Mouse (Mus musculus) gonadal fat pad, adult 2 months (tissue): ENCODE measurements around the gene Bcl11a. TPM values are rescaled to one million over a fixed set of nuclear protein-coding genes. Genes with fewer than 3 reads are reported as not detected.

Experiments used
- DNase-seq: peaks from one replicate; pipeline ENCODE4 v3.0.0-alpha.2; 2012; ENCODE audit warnings: low read depth
- polyA plus RNA-seq: library from polyadenylated mRNA; depleted of rRNA; stranded (reverse); fragments of >200 nt; gene quantifications from 2 replicates; pipeline ENCODE4 v1.2.3, GENCODE M21; 2012

Gene Bcl11a
- polyA plus RNA-seq, 1 experiment = 0.14 TPM

DNA sequence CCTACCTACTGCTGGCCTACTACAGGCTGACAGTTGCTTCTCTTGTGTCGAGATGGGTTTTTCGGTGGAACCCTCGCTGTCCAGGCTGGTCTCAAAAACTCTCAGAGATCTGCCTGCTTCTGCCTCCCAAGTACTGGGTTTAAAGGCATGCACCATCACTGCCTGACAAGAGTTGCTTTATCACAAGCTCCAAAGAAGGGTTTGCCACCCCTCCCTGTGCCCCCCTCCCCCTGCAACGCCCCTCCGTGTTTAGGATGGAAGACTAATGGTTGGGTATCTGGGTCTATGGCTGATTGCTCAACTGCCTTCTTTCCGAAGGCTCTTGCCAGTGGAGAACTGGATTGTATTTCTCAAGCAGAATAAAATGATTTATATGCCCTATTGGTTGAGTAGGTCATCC is 54.5 kb downstream of the Bcl11a start:
- no peak for DNase-seq

DNA sequence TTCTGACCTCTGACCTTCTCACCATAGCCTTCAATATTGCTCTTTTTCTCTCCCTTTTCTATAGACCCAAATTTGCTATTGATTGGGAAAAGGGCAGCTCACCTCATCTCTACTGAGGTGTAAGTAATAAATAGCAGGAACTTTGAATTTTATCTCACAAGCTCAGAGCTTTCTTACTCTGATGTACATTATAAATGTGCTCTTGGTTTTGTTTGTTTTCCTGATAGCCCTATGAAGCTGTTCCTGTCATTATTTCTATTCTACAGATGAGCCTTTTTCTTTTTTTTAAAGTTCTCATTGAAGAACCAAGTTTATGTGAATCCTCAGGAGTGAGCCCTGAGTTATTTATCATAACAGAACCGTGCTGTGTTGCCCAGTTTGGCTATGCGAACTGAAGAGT is 55.0 kb downstream of the Bcl11a start:
- no peak for DNase-seq

DNA sequence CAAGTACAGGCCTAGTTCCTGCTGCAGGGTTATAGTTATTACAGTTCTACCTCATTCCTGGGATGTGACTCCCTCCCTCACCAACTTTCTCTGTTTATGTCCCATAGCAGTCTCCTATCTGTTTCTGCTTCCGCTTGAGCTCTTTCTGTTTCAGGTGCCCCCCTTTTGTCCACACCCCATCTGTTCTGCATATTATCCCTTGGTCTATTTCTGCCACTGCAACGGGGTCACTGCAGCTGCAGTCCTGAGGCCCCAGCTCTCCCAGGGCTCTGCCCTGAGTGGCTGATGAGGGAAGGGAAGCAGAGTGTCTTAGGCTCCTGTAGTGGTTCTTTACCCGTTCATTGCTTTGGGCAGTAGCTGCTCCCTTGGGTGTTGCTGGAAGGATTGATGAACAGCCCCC is 55.6 kb downstream of the Bcl11a start:
- no peak for DNase-seq

DNA sequence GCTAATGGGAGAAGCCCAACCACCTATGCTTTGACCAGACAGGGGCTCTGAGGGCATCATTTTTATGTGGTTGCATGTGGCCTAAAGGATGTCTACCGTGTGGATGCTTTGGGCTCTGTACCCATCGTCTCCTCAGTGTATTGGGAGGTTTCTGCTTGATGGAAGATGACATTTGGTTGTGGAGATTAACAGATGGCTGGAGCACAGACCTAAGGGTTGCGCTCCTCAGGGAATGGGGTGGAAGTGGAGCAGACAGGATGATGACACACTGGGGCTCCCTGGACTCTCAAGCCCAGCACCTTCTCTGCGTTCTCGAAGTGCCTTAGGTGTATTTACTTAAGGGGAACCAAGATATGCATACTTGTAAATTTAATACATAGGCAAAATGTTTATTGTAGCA is 56.1 kb downstream of the Bcl11a start:
- no peak for DNase-seq

DNA sequence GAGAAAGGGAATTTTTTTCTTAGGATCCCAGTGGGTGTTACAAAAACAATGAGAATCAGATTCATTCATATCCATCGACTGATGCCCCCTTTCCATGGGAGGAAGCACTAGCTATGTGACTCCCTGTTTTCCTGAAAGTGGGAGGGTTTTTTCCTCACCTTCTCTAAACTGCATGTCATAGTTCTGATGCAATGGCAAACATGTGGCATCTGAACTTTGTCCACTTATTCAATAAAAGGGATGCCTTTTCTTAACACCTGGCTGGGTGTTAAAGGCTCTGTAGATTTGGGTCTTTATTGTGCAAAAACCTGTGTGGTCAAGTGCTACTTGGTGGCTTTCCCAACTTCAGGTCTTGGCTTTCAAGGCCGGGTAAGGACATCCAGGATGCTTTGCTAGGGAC is 57.4 kb downstream of the Bcl11a start:
- DNase-seq = no peak

DNA sequence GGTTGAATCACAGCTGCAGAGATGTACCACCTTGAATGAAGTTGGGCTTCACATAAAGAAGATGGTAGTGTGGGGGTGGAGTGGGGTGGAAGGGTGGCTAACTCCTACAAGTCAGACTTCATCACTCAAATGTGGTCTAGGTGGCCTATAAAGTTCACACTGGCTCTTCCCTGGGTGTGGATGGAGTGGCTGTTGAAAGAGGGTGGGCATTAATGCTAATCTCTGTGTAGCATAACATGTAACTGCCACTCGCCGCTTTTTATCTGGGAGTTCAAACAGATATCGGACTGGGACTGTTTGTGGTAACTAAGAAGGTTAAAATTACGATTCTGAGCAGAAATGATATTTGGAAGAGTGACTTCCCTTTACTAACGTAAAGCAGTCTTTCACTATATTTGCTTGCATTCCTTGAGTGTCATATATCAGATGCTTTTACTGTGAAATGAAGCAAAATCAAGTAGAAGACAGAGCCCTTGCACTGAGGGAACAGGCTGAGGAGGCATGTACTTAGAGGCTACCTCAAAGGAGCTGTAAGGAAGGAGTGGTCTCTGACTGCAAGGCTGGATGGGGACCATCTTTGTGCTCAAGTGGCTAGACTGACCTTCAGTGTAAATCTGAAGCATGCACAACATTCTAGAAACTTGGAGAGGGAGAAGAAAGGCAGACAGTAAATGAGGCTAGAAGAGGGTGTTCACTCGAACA is 58.4 kb downstream of the Bcl11a start:
- no peak for DNase-seq

DNA sequence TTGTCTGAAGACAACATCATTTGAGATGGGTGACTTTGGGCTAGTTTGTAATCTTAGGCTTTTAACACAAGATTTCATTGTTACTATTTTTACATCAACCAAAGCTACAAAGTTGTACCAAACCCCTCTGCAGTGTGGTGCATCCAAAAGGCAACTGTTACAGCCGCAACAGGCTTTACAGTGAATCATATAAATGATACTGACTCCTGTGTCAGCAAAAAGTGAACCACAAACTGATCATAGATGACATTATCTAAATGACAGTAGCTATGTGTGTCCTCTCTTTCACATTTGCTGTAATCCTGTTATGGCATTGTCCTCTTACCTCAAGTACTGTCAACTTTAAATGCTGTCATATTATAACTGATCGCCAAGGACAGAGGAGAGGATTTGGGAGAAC is 60.0 kb downstream of the Bcl11a start:
- DNase-seq = no peak

DNA sequence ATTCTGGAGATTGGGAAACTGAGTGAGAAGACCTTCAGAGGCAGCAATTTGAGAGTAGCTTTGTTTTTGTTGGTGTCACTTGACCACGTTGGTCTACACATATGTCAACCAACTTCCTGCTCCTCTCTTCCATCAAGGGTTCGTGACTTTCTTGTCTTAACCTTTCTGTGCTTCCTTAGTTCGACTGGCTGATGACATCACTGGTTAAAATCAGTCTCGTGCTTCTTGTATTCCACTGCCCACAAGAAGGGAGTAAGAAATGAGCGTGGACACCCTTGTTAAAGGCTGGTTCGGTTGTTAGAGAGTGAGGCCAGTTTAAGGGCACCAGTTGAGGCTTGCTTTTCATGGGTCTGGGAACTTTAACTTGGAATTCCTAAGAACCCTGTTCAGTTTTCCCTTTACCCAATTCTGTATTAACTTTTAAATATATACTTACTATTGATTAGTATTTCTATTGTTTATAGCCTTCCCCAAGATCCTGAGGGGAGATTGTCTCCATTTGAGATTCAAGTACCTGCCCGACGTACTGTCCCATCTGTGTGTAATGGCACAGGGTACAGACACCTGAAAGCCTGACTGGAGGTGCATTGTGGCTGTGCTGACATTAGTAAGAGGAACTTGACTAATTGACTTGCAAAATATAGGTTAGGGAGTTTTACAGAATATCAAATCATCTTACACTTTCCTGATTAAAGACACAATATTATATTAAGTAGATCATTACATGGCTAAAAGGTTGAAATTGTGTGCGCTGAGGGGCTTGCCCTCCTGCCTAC is 60.9 kb downstream of the Bcl11a start:
- DNase-seq = no peak

DNA sequence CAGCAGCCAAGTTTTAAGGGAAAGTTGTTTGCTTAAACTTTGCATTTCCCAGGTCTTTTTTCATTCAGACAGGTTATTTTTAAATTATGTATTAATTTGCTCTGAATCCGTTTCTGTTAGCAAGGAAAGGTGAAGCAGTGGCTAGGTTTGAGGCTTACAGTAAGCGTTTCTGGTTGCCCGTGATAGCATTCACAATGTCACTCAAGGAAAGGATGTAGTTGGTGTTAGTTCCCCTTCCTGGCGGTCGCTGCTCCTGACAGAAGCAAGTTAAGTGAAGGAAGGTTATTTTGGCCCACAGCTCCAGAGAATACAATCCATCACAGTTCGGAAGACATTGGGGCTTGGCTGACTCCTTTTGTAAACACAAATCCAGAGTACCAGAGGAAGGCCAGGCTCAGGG is 61.6 kb downstream of the Bcl11a start:
- DNase-seq = no peak

DNA sequence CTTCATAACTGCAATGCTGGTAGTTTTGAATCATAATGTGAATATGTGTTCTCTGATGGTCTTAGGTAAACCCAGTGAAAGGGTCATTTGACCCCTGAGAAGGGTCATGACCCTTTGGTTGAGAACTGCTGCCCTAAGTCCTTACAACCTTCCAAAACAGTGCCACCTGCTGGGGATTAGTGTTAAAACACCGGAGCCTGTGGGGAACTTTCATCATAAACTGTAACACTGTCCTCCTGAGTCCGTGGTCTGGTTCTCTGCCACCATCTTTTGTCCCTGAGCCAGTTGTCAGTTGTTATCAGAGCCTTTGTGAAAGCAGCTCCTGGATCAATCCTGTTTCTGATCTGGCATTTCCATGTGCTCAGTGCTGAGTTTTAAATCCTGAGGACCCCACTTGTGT is 62.1 kb downstream of the Bcl11a start:
- DNase-seq = no peak

DNA sequence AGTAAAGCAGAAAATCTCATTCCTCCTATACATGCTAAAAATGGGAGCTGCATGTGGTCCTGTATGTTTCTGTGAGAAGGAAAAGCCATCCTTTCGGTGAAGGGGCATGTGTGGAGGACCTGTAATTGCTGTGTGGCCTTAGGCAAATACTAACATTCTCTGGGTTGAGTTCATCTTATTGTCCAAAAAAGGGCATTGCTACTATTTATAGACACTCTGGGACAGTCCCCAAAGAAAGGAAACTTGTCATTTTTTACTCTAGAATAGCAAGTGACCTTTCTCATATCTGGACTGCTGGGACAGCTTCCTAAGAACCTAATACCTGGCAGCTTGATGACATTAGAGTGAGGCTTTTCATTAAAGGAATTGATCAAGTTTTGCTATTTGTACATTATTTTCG is 63.1 kb downstream of the Bcl11a start:
- DNase-seq = no peak

DNA sequence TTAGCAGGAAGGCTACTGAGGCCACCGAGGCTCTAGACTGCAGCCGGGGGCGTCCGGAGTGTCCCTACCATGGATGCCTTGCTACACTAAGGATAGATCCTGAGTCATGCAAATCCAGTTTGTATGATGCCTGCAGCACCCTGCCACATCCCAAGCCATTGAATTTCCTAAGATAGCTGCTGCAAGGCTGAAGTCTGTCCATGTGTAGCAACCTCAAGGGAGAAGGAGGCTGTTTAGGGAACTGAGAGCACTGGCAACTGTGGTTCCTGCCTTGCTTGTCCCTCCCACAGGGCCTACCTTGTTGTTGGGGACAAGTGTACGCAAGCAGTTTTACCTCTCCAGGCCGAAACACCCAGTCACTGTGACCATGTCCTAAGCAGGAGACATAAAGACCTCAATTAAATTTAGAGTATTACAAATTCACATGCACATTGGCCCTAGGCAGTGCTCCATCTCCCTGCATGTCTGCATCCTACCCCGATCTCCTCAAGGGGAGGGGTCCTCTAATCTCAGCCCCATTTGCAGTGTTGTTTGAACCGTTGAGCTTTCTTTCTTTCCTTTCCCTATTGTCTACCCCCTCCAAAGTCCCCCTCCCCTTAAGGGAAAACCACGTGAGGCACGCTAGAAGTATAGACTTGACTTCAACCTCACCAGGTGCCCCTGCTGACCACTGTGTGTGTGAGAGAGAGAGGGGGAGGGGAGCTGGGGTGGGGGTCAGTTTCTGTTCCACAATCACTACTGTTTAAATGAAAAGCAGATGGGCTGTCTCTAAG is 63.8 kb downstream of the Bcl11a start:
- DNase-seq = no peak

DNA sequence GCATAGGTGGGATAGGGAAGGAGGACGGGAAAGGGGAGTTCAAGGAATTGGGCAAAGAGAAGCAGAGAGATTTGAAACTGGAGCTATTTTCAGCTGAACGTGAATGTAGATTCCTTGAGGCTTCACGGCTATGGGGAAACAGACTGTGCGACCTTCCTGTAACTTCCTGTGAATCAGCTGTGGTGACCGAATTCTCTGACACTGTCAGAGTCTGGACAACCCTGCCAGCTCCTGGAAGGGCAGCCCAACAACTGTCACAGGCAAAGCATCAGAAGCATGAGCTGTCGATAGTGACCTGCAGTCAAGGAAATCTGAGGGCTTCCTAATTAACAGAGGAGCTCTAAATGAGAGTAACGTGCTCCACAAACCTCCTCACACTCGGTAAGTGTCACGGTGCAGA is 64.5 kb downstream of the Bcl11a start:
- no peak for DNase-seq

DNA sequence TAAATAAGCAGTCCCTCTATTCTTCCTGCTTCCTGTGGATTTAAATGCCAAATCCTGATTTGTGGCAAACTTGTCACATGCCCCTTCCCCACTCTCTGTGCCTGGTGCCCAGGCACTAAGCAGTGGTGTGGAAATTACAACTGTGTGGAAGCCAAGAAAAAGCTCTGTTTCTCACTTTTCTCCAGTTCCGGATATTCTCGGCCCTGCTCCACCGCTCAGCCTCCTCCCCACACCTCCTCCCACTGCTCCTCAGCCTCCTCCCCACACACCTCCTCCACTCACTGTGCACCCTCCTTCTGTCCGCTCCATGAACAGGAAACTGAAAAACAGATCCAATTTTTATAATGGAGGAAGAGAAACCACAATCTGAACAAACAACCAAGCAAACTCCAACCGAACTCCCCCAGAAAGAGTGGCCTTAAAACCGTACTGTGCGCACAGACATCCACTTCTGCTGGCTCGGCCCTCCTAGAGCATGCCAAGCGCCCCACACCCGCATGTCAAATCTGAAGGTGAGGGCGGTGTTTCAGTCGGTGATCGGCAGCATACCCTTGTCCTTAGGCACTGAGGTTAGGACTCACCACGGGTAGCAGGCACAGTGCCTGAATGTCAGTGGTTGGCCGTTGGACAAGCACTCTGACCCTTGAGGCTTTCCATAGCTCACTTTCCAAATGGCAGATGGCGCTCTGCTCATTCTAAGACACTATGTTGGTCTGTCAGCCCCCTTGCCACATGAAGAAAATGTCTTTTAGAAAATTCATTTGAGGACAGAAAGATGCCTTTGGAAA is 66.5 kb downstream of the Bcl11a start:
- DNase-seq = no peak

DNA sequence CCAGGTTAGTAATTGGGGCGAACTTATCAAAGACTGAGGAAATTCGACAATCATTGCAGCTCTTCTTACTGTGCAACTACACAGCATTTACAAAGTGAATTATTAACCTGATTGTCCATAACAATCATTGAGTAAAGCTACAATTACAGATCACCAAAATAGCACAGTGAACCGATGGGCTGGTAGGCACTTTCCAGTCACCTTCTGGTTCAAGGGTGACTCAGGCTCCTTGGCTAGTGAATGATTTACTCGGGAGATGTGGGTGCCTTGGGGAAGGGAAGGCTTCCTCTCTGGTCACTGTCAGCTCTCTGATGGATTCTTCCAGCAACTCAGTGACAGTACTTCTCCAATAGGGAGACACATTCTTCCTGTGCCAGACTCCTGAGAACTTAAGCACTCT is 68.2 kb downstream of the Bcl11a start:
- no peak for DNase-seq

DNA sequence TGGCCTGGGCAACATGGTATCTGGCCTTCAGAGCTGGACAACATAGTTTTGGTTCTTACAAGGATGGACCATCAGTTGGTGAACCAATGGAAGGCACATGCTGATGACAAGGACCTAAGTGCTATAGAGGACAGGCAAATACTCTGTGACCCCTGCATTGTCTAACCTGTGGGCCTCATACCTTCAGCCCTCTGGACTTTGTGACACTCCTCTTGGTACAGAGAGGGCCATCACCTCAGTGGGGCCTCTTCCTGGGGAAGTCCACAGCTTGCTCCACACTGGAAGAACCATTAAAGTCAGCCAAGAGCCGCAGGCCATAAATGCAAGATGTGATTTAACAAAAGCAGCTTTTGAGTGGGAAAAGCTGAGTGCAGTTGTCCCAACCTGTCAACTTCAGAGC is 68.6 kb downstream of the Bcl11a start:
- no peak for DNase-seq

DNA sequence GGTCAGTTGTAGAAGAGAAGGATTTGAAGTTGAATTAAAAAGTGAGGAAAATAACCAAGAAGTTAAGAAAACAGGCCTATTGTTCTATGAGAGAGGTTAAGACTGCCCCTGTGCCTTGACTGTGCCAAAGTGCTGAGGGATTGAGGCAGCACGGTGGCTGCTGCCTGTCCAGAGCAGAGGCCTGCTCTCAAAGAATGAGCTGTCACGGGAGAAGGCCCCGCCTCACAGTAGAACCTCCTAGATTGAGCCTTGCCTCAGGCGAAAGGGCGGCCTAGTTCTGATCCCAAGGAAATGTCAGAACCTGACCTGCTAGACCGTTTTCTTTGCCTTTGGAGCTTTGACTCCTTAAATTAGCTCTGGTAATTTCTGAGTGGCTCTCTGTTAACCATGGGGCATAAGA is 69.8 kb downstream of the Bcl11a start:
- no peak for DNase-seq

DNA sequence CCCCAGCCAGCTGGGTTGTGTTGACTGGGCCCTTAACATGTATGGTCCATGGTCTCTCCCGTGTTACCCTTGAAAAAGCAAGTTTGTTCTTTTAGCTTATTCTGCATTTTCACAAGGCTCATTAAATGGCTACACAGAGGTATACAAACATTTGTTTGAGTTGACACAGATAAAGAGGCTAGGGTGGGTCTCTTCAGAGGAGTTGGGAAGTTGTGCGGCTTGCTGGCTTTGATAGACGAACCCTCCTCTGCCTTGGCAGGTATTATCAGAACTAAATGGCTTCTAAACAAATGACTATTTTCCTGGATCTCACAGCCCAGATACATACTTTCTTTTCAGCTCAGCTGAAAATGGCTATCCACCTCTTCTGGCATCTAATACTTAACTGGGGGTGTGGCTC is 70.7 kb downstream of the Bcl11a start:
- DNase-seq = no peak

DNA sequence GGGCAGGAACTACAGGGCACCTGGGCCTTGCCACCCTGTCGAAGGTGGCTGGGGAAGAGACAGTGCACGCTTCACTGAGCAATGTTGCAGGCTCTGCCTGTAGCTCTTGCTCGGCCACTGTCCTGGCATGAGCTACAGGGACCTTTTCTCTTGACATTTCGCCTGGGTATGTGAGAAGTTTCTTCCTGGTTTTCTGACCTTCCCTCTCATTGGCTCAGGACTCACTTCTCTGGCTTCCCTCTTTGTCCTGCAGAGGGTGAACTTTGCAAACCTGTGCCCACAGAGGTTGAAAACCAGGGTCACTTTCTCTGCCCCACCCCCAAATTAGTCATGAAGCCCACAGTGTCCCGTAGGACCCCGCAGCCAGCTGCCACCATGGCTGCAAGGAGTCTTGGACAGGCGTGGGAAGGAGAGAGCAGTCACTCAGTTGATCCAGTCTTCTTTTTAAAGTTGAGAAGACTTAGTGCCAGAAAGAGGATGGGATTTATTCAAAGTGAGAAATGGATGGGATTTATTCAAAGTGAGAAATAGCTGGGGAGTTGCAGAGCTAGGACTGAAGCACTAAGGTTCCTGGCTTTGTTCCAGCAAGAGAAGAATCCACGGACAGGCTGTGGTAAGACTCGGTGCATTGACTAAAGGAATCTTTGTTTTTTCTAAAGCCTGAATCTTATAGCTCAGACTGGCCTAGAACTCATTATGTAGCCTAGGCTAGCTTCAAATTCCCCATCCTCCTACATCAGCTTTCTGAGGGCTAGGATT is 71.8 kb downstream of the Bcl11a start:
- DNase-seq = no peak

DNA sequence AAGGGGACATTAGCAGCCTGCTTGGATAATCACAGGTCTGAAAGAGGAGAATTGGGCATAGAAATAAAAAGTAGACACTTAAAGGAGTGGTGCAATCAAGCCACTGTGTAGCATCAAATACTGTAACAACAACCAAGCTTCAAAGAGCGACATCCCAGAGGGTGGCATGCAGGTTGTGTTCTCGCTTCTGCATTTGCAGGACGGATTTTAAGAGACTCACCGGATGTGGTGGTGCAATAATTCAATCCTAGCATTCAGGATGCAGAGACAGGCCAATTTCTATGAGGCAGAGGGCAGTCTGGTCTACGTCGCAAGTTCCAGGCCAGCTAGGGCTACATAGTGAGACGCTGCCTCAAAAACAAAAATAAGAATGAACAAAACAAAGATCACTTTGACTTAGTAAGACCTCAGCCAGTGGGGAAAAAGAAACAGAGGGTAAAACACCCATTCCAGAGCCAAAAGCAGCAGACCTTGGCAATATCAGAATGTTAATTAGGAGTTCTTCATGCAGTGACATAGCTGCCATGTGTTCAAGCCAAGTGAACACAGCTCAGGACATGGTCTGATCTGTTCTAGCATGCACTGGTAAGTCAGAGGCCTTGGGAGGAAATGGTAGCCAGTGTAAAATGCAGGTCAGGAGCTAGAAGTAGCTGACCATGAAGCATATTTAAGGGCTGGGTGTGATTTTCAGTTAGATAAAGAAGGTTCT is 74.4 kb downstream of the Bcl11a start:
- DNase-seq = no peak

DNA sequence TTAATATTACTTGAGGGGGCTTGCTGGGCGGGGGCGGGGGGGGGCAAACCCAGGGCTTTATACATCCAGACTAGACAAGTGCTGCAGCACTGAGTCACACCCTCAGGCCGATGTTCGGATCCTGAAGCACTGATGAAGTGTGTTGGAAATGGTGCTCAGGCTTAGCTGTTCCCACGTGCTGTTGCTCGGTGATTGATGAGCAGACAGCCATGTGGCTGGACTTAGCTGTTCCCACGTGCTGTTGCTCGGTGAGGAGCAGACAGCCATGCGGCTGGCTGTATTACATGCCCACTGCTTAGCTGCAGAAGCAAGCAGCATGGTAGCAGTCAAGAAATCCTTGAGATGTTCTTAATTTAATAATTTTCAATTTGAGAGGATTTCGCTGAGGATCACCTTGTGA is 75.2 kb downstream of the Bcl11a start:
- DNase-seq = no peak
